Mouse (Mus musculus) CH12.LX (cell line): ENCODE results near the gene Dnaaf5. TPM values are rescaled to one million over a fixed set of nuclear protein-coding genes. Genes with fewer than 3 reads are reported as not detected.

ENCODE experiments used
- DNase-seq: peaks from one replicate; pipeline ENCODE4 v3.0.0-alpha.2; 2013; ENCODE audit errors: extremely low read depth
- H3K27ac ChIP-seq: 2 replicates; pipeline ENCODE4 v1.5.1; 2012; ENCODE audit warnings: low read depth, mild to moderate bottlenecking, control low read depth, moderate library complexity; ENCODE audit not compliant: insufficient read depth
- H3K27me3 ChIP-seq: replicated peaks from 2 replicates; pipeline ENCODE3; 2012; ENCODE audit warnings: inconsistent platforms
- H3K36me3 ChIP-seq, 2 experiments: replicated peaks in 1 of 2; 2 replicates each; pipeline versions ENCODE3 to v1.6.1; 2012; ENCODE audit warnings: inconsistent platforms in 1 of 2, low read length in 1 of 2, mild to moderate bottlenecking in 1 of 2, mixed read lengths in 1 of 2, moderate library complexity in 1 of 2; ENCODE audit not compliant: control insufficient read depth in 1 of 2, insufficient read depth in 1 of 2
- H3K4me1 ChIP-seq, 2 experiments: 2 replicates each; pipeline ENCODE4 v1.6.1; 2012; ENCODE audit warnings: inconsistent platforms in 1 of 2, moderate library complexity in 1 of 2; ENCODE audit not compliant: insufficient read depth in 2 of 2, control insufficient read depth in 1 of 2
- H3K4me2 ChIP-seq: 2 replicates; pipeline ENCODE4 v1.6.1; 2012; ENCODE audit warnings: low read depth, mild to moderate bottlenecking, control low read depth; ENCODE audit not compliant: poor library complexity, insufficient read depth, severe bottlenecking
- H3K4me3 ChIP-seq, 3 experiments: fragments of 150-350 bp in 1 of 3; sonication (generic) in 1 of 3; replicated peaks in 1 of 3; 2 replicates each; pipeline versions ENCODE3 to v1.5.1; 2011 to 2012; ENCODE audit warnings: low read depth in 2 of 3, low read length in 2 of 3, mild to moderate bottlenecking in 2 of 3, moderate library complexity in 2 of 3, control low read depth in 1 of 3, improper control_type of control experiment in 1 of 3, inconsistent platforms in 1 of 3, mixed read lengths in 1 of 3; ENCODE audit not compliant: poor library complexity in 1 of 3
- H3K79me2 ChIP-seq: replicated peaks from 2 replicates; pipeline ENCODE4 v1.6.1; 2012; ENCODE audit warnings: mild to moderate bottlenecking, moderate library complexity; ENCODE audit not compliant: control insufficient read depth, poor library complexity, insufficient read depth, severe bottlenecking; ENCODE audit errors: extremely low read depth
- H3K9ac ChIP-seq: 2 replicates; pipeline ENCODE4 v1.6.1; 2012; ENCODE audit warnings: low read depth, mild to moderate bottlenecking, control low read depth, moderate library complexity; ENCODE audit not compliant: insufficient read depth
- H3K9me3 ChIP-seq: replicated peaks from 2 replicates; pipeline ENCODE3; 2012; ENCODE audit warnings: low read length, inconsistent platforms, mixed read lengths
- CTCF ChIP-seq, 2 experiments: IDR thresholded peaks in 1 of 2; conservative IDR thresholded peaks in 1 of 2; 2 replicates each; pipeline ENCODE4 v1.5.1; 2011 to 2012; ENCODE audit warnings: low read depth in 2 of 2, low read length in 2 of 2, improper control_type of control experiment in 1 of 2, inconsistent platforms in 1 of 2, mild to moderate bottlenecking in 1 of 2, moderate library complexity in 1 of 2
- ELF1 ChIP-seq: IDR thresholded peaks from 2 replicates; pipeline ENCODE4 v1.6.1; 2014; ENCODE audit warnings: low read depth, mild to moderate bottlenecking, inconsistent platforms, low read length, improper control_type of control experiment
- EP300 ChIP-seq: IDR thresholded peaks from 2 replicates; pipeline ENCODE4 v1.6.1; 2011; ENCODE audit warnings: low read length, improper control_type of control experiment
- ETS1 ChIP-seq: conservative IDR thresholded peaks from 2 replicates; pipeline ENCODE4 v1.6.1; 2012; ENCODE audit warnings: low read depth, mild to moderate bottlenecking, inconsistent platforms, low read length, improper control_type of control experiment, moderate library complexity
- GABPA ChIP-seq: IDR thresholded peaks from 2 replicates; pipeline ENCODE4 v1.6.1; 2012; ENCODE audit warnings: low read depth, low read length, improper control_type of control experiment, inconsistent platforms; ENCODE audit not compliant: insufficient replicate concordance
- HCFC1 ChIP-seq: IDR thresholded peaks from 2 replicates; pipeline ENCODE4 v1.6.1; 2012; ENCODE audit warnings: low read depth, mild to moderate bottlenecking, inconsistent platforms, low read length, improper control_type of control experiment
- MAX ChIP-seq: IDR thresholded peaks from 2 replicates; pipeline ENCODE4 v1.6.1; 2011; ENCODE audit warnings: low read length, improper control_type of control experiment
- MEF2A ChIP-seq: IDR thresholded peaks from 2 replicates; pipeline ENCODE4 v1.6.1; 2014; ENCODE audit warnings: low read depth, mild to moderate bottlenecking, inconsistent platforms, low read length, improper control_type of control experiment, borderline replicate concordance
- MYC ChIP-seq: IDR thresholded peaks from 2 replicates; pipeline ENCODE4 v1.6.1; 2011; ENCODE audit warnings: low read depth, mild to moderate bottlenecking, improper control_type of control experiment, low read length
- NRF1 ChIP-seq: IDR thresholded peaks from 2 replicates; pipeline ENCODE4 v1.6.1; 2014; ENCODE audit warnings: low read depth, mild to moderate bottlenecking, inconsistent platforms, low read length, improper control_type of control experiment, moderate library complexity
- PAX5 ChIP-seq: IDR thresholded peaks from 2 replicates; pipeline ENCODE4 v1.6.1; 2012; ENCODE audit warnings: low read length, inconsistent platforms, mixed read lengths
- RCOR1 ChIP-seq: conservative IDR thresholded peaks from 2 replicates; pipeline ENCODE4 v1.6.1; 2012; ENCODE audit warnings: low read depth, mild to moderate bottlenecking, inconsistent platforms, low read length, improper control_type of control experiment
- SIN3A ChIP-seq: IDR thresholded peaks from 2 replicates; pipeline ENCODE4 v1.6.1; 2012; ENCODE audit warnings: low read length, improper control_type of control experiment, inconsistent platforms
- TBP ChIP-seq: conservative IDR thresholded peaks from 2 replicates; pipeline ENCODE4 v1.6.1; 2011; ENCODE audit warnings: low read depth, low read length, improper control_type of control experiment
- TCF12 ChIP-seq: IDR thresholded peaks from 2 replicates; pipeline ENCODE4 v1.6.1; 2014; ENCODE audit warnings: low read depth, mild to moderate bottlenecking, inconsistent platforms, low read length, improper control_type of control experiment
- UBTF ChIP-seq: IDR thresholded peaks from 2 replicates; pipeline ENCODE4 v1.6.1; 2012; ENCODE audit warnings: low read depth, mild to moderate bottlenecking, inconsistent platforms, low read length, improper control_type of control experiment, moderate library complexity
- ZC3H11A ChIP-seq: IDR thresholded peaks from 2 replicates; pipeline ENCODE4 v1.6.1; 2012; ENCODE audit warnings: low read depth, mild to moderate bottlenecking, inconsistent platforms, low read length, improper control_type of control experiment
- ZKSCAN1 ChIP-seq: IDR thresholded peaks from 2 replicates; pipeline ENCODE4 v1.6.1; 2012; ENCODE audit warnings: low read depth, inconsistent platforms, low read length, improper control_type of control experiment, borderline replicate concordance
- ZNF384 ChIP-seq: IDR thresholded peaks from 2 replicates; pipeline ENCODE4 v1.6.1; 2012; ENCODE audit warnings: low read depth, low read length, improper control_type of control experiment, inconsistent platforms
- dilution Hi-C: fragments of 300-500 bp; cut with MboI; formaldehyde crosslinking; loops from 2 replicates; pipeline ENCODE4 v1.14.3; 2020; ENCODE audit warnings: low sequenced_read_pairs; ENCODE audit not compliant: extremely low pct_unique_long_range_greater_than_20kb, extremely low pct_ligation_motif_present
- in situ Hi-C: fragments of 300-500 bp; cut with MboI; formaldehyde crosslinking; loops from 3 replicates; pipeline ENCODE4 v1.14.3; 2019; ENCODE audit warnings: low sequenced_read_pairs, low pct_ligation_motif_present, low pct_unique_long_range_greater_than_20kb, mixed read lengths
- polyA plus RNA-seq: library from polyadenylated mRNA; unstranded; fragments of >175 nt; gene quantifications from 2 replicates; pipeline ENCODE4 v1.2.1, GENCODE M21; 2012; ENCODE audit warnings: low read depth; ENCODE audit not compliant: insufficient read length
- total RNA-seq, 2 experiments: library from RNA; depleted of rRNA; stranded (reverse); fragments of 300-350 nt in 1 of 2; fragments of >200 nt in 1 of 2; gene quantifications; 2 replicates each; pipeline ENCODE4 v1.2.3; 2012 to 2014

Gene Dnaaf5
- total and polyA plus RNA-seq, 3 experiments: 17.9 to 25.2 (median 21.7) TPM

DNA sequence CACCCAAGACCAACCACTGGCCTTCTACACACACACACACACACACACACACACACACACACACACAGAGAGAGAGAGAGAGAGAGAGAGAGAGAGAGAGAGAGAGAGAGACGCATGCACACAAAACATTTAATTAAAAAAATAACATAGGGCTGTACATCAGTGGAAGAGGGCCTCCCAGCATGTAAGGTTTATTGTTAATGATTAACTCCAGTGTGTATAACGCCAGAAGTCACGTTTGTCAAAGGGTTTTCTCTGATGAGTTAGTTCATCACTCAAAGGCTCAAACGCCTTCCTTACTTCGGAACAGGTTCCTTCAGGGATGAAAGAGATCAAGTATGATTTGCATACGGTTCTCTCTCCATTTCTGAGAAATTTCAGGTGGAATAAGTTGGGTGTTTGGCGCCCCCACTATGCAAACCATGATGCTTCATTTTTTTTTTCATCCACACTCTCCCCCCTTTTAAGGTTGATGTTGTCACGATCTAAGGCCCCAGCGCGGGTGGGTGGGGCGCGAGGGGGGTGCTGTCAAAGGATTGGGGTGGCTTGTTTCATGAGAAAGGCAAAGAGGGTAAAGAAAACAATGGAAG, 21.5 kb upstream of the Dnaaf5 start:
- H3K4me3 ChIP-seq: no peak overlapping the region
- no peaks in the 10 kb centered on the region for H3K4me1 ChIP-seq
- no peak for DNase-seq
- H3K27ac ChIP-seq: no peak overlapping the region
- in situ Hi-C loops (no loop called here), dilution Hi-C loops (no loop called here)
- no peaks in the 10 kb centered on the region for H3K27me3 ChIP-seq
- H3K79me2 ChIP-seq: no peaks in the 10 kb centered on the region
- TF ChIP-seq ELF1 (no peak), ZC3H11A (no peak), EP300 (no peak), ETS1 (no peak), MEF2A (no peak), HCFC1 (no peak), PAX5 (no peak), SIN3A (no peak), TCF12 (no peak), MYC (no peak), UBTF (no peak), MAX (no peak)
- H3K36me3 ChIP-seq: no peaks in the 10 kb centered on the region
- no peak overlapping the region for H3K4me2 ChIP-seq
- no peak overlapping the region for H3K9ac ChIP-seq
- no peaks in the 10 kb centered on the region for H3K9me3 ChIP-seq

GRCm38 (mm10) chr5:139129078-139129477, 20.9 kb upstream of the Dnaaf5 start:
- H3K4me3 ChIP-seq: no peak overlapping the region
- no peak for TF ChIP-seq MEF2A
- no peak for TF ChIP-seq ZKSCAN1
- no peak for TF ChIP-seq ZNF384
- no peak for TF ChIP-seq NRF1
- no peak for TF ChIP-seq EP300
- no peak for TF ChIP-seq RCOR1
- TF ChIP-seq CTCF (conservative IDR thresholded peaks at IDR 0.05 in 1 of 2, IDR thresholded peaks at IDR 0.05 in 1 of 2; ENCODE audit: low read depth in 2 of 2, low read length in 2 of 2): no peak
- TF ChIP-seq GABPA: no peak
- TF ChIP-seq TBP: no peak
- TF ChIP-seq PAX5: no peak
- no peak for TF ChIP-seq TCF12
- in situ Hi-C loops (no loop called here), dilution Hi-C loops (no loop called here)
- no peak for DNase-seq
- H3K36me3 ChIP-seq: no peaks in the 10 kb centered on the region
- H3K27ac ChIP-seq: no peak overlapping the region
- no peak overlapping the region for H3K9ac ChIP-seq
- H3K27me3 ChIP-seq: no peaks in the 10 kb centered on the region
- no peak overlapping the region for H3K4me2 ChIP-seq
- H3K9me3 ChIP-seq: no peaks in the 10 kb centered on the region
- no peaks in the 10 kb centered on the region for H3K4me1 ChIP-seq
- H3K79me2 ChIP-seq: no peaks in the 10 kb centered on the region
